Mouse (Mus musculus) intestine, postnatal 0 days (tissue): Measurements from ENCODE around the gene Slc41a2. TPM values are rescaled to one million over a fixed set of nuclear protein-coding genes. Genes with fewer than 3 reads are reported as not detected.

Experiments used
- ATAC-seq: fragments of 200-750 bp; cut with Nextera tagmentation; 2 replicates; pipeline ENCODE4 v1.8.0; 2017; ENCODE audit warnings: mild to moderate bottlenecking, moderate TSS enrichment, moderate library complexity
- H3K27ac ChIP-seq: fragments of 300-500 bp; sonication (generic); 2 replicates; pipeline ENCODE4 v1.5.1; 2014; ENCODE audit warnings: mild to moderate bottlenecking, low read depth, low read length, moderate library complexity
- H3K27me3 ChIP-seq: fragments of 300-500 bp; sonication (generic); replicated peaks from 2 replicates; pipeline ENCODE4 v1.6.1; 2014; ENCODE audit warnings: low read length, mixed read lengths; ENCODE audit not compliant: control insufficient read depth, insufficient read depth
- H3K36me3 ChIP-seq: fragments of 300-500 bp; sonication (generic); 2 replicates; pipeline ENCODE4 v1.6.1; 2014; ENCODE audit warnings: mild to moderate bottlenecking, moderate library complexity; ENCODE audit not compliant: control insufficient read depth, insufficient read depth
- H3K4me1 ChIP-seq: fragments of 300-500 bp; sonication (generic); replicated peaks from 2 replicates; pipeline ENCODE4 v1.6.1; 2014; ENCODE audit warnings: antibody characterized with exemption, low read length, mixed read lengths; ENCODE audit not compliant: control insufficient read depth, insufficient read depth
- H3K4me2 ChIP-seq: fragments of 300-500 bp; sonication (generic); replicated peaks from 2 replicates; pipeline ENCODE4 v1.6.1; 2014; ENCODE audit warnings: low read depth, mild to moderate bottlenecking, moderate library complexity
- H3K4me3 ChIP-seq: fragments of 300-500 bp; sonication (generic); 2 replicates; pipeline ENCODE4 v1.5.1; 2014; ENCODE audit warnings: low read depth, low read length
- H3K9ac ChIP-seq: fragments of 300-500 bp; sonication (generic); 2 replicates; pipeline ENCODE4 v1.6.1; 2014; ENCODE audit warnings: mild to moderate bottlenecking, low read depth, low read length
- H3K9me3 ChIP-seq: fragments of 300-500 bp; sonication (generic); 2 replicates; pipeline ENCODE4 v1.6.1; 2016; ENCODE audit warnings: mixed run types; ENCODE audit not compliant: control insufficient read depth
- CTCF ChIP-seq: sonication (generic); IDR thresholded peaks from 2 replicates; pipeline ENCODE4 v1.5.1; 2016; ENCODE audit warnings: low read depth, mild to moderate bottlenecking, control low read depth, antibody characterized with exemption, moderate library complexity
- WGBS: fragments of 180-500 bp; shearing (Covaris S2); extraction: QIAGEN DNeasy Blood & Tissue Kit; methylation state at CpG from one replicate; pipeline ENCODE4 v1.1.7; 2014; 5-methylcytosine and 5-hydroxymethylcytosine counted together
- polyA plus RNA-seq: library from polyadenylated mRNA; unstranded; fragments of >200 nt; fragmentation: Nextera tagmentation; extraction: Ambion mirVana; gene quantifications from 2 replicates; pipeline ENCODE4 v1.2.1, GENCODE M21; 2015

The Slc41a2 gene
- polyA plus RNA-seq, 1 experiment from 2014 or later = 1.9 TPM

DNA sequence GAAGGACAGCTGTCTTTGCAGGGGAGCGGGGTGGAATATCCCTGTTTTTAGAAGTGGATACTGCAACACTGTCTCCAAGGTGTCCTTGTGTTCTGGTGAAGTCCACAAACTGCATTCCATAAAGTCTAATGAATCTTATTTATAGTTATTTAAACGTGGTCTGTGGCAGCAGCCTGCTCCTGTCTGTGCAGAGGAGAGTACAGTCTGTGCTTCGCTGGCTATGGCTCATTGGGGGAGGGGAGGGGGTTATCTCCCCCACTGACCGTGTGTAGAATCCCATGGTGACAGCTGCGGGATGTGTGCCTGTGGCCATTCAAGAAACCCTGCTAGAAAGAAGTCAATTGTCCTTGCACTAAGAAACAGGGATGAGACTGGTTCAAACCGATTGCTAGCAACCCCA, 145.7 kb downstream of the Slc41a2 start:
- no peaks in the 10 kb centered on the region for H3K27me3 ChIP-seq
- WGBS = 74% methylated on average over 6 of the region's 6 CpGs
- H3K9me3 ChIP-seq = no peaks in the 10 kb centered on the region
- no peaks in the 10 kb centered on the region for H3K4me1 ChIP-seq
- ATAC-seq = no peak
- H3K9ac ChIP-seq = no peak overlapping the region
- H3K4me2 ChIP-seq = no peak overlapping the region
- H3K4me3 ChIP-seq = no peak overlapping the region
- TF ChIP-seq CTCF = no peak
- H3K27ac ChIP-seq = no peak overlapping the region
- H3K36me3 ChIP-seq = peaks cover 5% of the 10 kb centered on the region; the same call in 1 of the 2 replicates

GRCm38 (mm10) chr10:83191476-83191875, 146.2 kb downstream of the Slc41a2 start:
- H3K4me1 ChIP-seq = no peaks in the 10 kb centered on the region
- peaks cover 5% of the 10 kb centered on the region; the same call in 1 of the 2 replicates for H3K36me3 ChIP-seq
- no peaks in the 10 kb centered on the region for H3K9me3 ChIP-seq
- no peak overlapping the region for H3K4me3 ChIP-seq
- H3K9ac ChIP-seq = no peak overlapping the region
- no peak overlapping the region for H3K27ac ChIP-seq
- 96% methylated on average over 17 of the region's 17 CpGs for WGBS
- H3K4me2 ChIP-seq = no peak overlapping the region
- H3K27me3 ChIP-seq = no peaks in the 10 kb centered on the region
- no peak for ATAC-seq
- no peak for TF ChIP-seq CTCF

DNA sequence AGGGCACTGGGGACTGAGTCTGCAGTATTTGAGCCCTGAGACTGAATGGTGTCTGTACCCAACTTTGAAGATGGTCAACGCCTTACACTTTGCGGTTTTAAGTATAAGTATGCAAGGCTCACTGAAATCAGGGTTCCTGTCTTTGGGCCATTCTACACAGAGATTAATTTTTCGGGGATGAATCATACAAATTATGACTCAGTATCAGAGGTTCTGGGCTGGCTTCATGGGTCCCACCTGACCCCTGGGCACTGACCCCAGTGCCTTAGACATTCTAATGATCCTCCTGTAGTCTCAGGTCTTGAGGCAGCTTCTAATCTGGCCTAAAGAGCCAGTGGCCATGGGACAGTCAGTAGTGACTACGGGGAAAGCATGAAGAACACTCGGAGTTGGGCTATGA, 148.6 kb downstream of the Slc41a2 start:
- no peak overlapping the region for H3K9ac ChIP-seq
- no peak overlapping the region for H3K4me3 ChIP-seq
- H3K36me3 ChIP-seq = peaks cover 5% of the 10 kb centered on the region; the same call in 1 of the 2 replicates
- no peak overlapping the region for H3K4me2 ChIP-seq
- TF ChIP-seq CTCF = no peak
- 98% methylated on average over 5 of the region's 5 CpGs for WGBS
- H3K4me1 ChIP-seq = no peaks in the 10 kb centered on the region
- no peaks in the 10 kb centered on the region for H3K9me3 ChIP-seq
- no peaks in the 10 kb centered on the region for H3K27me3 ChIP-seq
- ATAC-seq = no peak
- no peak overlapping the region for H3K27ac ChIP-seq

GRCm38 (mm10) chr10:83186984-83187383, 150.7 kb downstream of the Slc41a2 start:
- H3K9me3 ChIP-seq = no peaks in the 10 kb centered on the region
- no peak for ATAC-seq
- WGBS = 66% methylated on average over 5 of the region's 5 CpGs

DNA sequence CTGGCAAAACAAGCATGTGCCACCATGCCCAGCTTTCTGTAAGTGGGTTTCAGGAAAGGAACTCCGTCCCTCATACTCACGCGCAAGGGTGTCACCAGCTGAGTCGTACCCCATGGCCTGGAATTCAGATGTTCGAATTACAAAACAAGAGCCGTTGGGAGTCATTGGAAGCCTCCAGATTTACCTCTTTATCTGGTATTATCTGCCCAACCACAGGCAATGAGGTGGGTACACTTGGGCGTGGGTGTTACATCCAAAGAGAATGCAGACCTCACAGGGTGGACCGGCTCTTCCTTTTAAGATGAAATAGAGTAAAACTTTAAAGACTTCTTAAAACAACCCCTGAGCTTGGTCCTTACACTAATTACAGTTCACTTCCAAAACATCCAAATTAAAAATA, 151.5 kb downstream of the Slc41a2 start:
- TF ChIP-seq CTCF = no peak
- Histone ChIP-seq H3K27me3 (no peaks in the 10 kb centered on the region), H3K36me3 (0 out of 2 replicates have a peak, but pooled peaks cover 2% of the 10 kb centered on the region), H3K4me2 (no peak overlapping the region), H3K4me3 (no peak overlapping the region), H3K9ac (no peak overlapping the region), H3K27ac (no peak overlapping the region), H3K9me3 (no peaks in the 10 kb centered on the region), H3K4me1 (no peaks in the 10 kb centered on the region)
- 91% methylated on average over 8 of the region's 8 CpGs for WGBS
- ATAC-seq = no peak

More at GRCm38 (mm10) chr10:83186984-83187383, 150.7 kb downstream of the Slc41a2 start:
- no peak overlapping the region for H3K9ac ChIP-seq
- peaks cover 5% of the 10 kb centered on the region; the same call in 1 of the 2 replicates for H3K36me3 ChIP-seq
- no peaks in the 10 kb centered on the region for H3K4me1 ChIP-seq
- H3K27me3 ChIP-seq = no peaks in the 10 kb centered on the region
- H3K27ac ChIP-seq = no peak overlapping the region
- H3K4me3 ChIP-seq = no peak overlapping the region
- H3K4me2 ChIP-seq = no peak overlapping the region
- no peak for TF ChIP-seq CTCF

- ATAC-seq = no peak
- 95% methylated on average over 6 of the region's 6 CpGs for WGBS
Observed at GRCm38 (mm10) chr10:83185121-83185520, 152.6 kb downstream of the Slc41a2 start.

More at GRCm38 (mm10) chr10:83185121-83185520, 152.6 kb downstream of the Slc41a2 start:
- Histone ChIP-seq H3K27ac (no peak overlapping the region), H3K9me3 (no peaks in the 10 kb centered on the region), H3K4me3 (no peak overlapping the region), H3K4me2 (no peak overlapping the region), H3K36me3 (no peaks in the 10 kb centered on the region), H3K9ac (no peak overlapping the region), H3K27me3 (no peaks in the 10 kb centered on the region), H3K4me1 (no peaks in the 10 kb centered on the region)
- no peak for TF ChIP-seq CTCF
